Mouse (Mus musculus): ENCODE measurements around the gene B3galnt2. TPM values are rescaled to one million over a fixed set of nuclear protein-coding genes. Genes with fewer than 3 reads are reported as not detected.

The B3galnt2 gene
- polyA plus RNA-seq (2012; fragmentation: generic; extraction: Trizol): 1 to 10 TPM in 1 of 2 experiments, under 1 TPM in 1; 0.96 to 5.4 TPM

GRCm38 (mm10) chr13:13953874-13954832, at the start of gene B3galnt2:
TSS of gene B3galnt2 (plus strand) at chr13:13954469.

GRCm38 (mm10) chr13:14039292-14039965, 85.2 kb downstream of the B3galnt2 start, which contains the start of gene Tbce:
TSS of gene Tbce (minus strand) at chr13:14039638.

Other genes with a start within 250 kb of the B3galnt2 start
- 1 to 10 TPM in 1 of 2 experiments, not detected in 1; 3.7 TPM for gene Gng4, start 170.4 kb upstream of the B3galnt2 start, polyA plus RNA-seq (2012; fragmentation: generic; extraction: Trizol)
- gene Tbce, start 85.2 kb downstream of the B3galnt2 start, polyA plus RNA-seq (2012; fragmentation: generic; extraction: Trizol): 10 to 100 TPM in 1 of 2 experiments, 1 to 10 TPM in 1; 1.6 to 17.0 TPM
- gene Arid4b, start 108.8 kb downstream of the B3galnt2 start, polyA plus RNA-seq (2012; fragmentation: generic; extraction: Trizol): 1 to 10 TPM in 1 of 2 experiments, under 1 TPM in 1; 0.70 to 3.9 TPM
- 1 to 10 TPM; 1.1 to 6.1 TPM for gene Ggps1, start 109.0 kb downstream of the B3galnt2 start, polyA plus RNA-seq (2012; fragmentation: generic; extraction: Trizol)